Mouse (Mus musculus): ENCODE data around the gene Gm2026. TPM values are rescaled to one million over a fixed set of nuclear protein-coding genes. Genes with fewer than 3 reads are reported as not detected.
"Not testable (repeated sequence)": the region's sequence is repeated elsewhere in the genome, so short reads cannot be mapped to it uniquely, and the experiment has no call there.

The Gm2026 gene
- polyA plus RNA-seq (2016; fragmentation: Nextera tagmentation; extraction: Ambion mirVana) = 18.4 and 20.8 TPM in 2 replicates

DNA sequence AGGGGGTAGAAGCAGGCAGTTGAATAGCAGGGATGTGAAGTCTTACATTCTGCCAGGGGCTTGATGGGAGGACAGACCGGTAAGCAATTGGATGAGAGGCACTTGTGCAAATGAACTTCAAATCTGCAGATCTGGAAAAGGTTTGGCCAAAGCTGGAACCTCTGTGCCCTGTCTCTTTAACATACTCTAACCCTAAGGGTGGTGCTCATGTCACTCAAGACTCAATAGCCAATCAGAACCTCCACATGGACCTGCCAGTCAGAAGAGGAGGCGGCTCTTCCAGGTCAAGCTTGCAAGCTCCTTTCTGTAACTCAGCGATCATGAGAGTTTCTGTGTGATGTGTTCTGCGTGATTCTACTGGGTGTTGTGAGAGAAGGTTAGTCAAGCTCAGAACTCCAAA lies at the start of gene Gm2026:
Gene Gm2026 (plus strand): TSS at position 301 of the 400 bp plus-strand sequence.
- not testable (repeated sequence) for H3K4me1 ChIP-seq (replicated peaks); ATAC-seq (ENCODE audit: insufficient number of reproducible peaks, low FRiP score); H3K9me3 ChIP-seq (replicated peaks); H3K4me2 ChIP-seq; H3K27ac ChIP-seq (ENCODE audit: poor library complexity, severe bottlenecking); H3K4me3 ChIP-seq; H3K36me3 ChIP-seq; H3K27me3 ChIP-seq (replicated peaks); H3K9ac ChIP-seq
- no CpG with 5 or more reads among the region's 4 CpGs for WGBS

- H3K27me3 ChIP-seq (replicated peaks); H3K9ac ChIP-seq; H3K9me3 ChIP-seq (replicated peaks); ATAC-seq (ENCODE audit: insufficient number of reproducible peaks, low FRiP score); H3K4me2 ChIP-seq; H3K4me3 ChIP-seq; H3K36me3 ChIP-seq; H3K4me1 ChIP-seq (replicated peaks); H3K27ac ChIP-seq (ENCODE audit: poor library complexity, severe bottlenecking): not testable (repeated sequence)
- no CpG with 5 or more reads among the region's 6 CpGs for WGBS
These were observed 34.1 kb upstream of the Gm2026 start, which contains the start of gene Zfp966 for GRCm38 (mm10) chr2:175931000-175931399. Zfp966 (minus strand) TSS chr2:175931100.

Other genes starting within 250 kb of the Gm2026 start
- gene Gm2007, start 223.8 kb upstream of the Gm2026 start, polyA plus RNA-seq (2016; fragmentation: Nextera tagmentation; extraction: Ambion mirVana) = not detected in 2 replicates
- gene Gm14288, start 164.2 kb upstream of the Gm2026 start, polyA plus RNA-seq (2016; fragmentation: Nextera tagmentation; extraction: Ambion mirVana) = 3.3 and 5.0 TPM in 2 replicates
- 16.2 and 18.6 TPM in 2 replicates for gene Gm6710, start 96.1 kb upstream of the Gm2026 start, polyA plus RNA-seq (2016; fragmentation: Nextera tagmentation; extraction: Ambion mirVana)
- 2.5 and 3.0 TPM in 2 replicates for gene Zfp966, start 34.2 kb upstream of the Gm2026 start, polyA plus RNA-seq (2016; fragmentation: Nextera tagmentation; extraction: Ambion mirVana)
- 2.3 and 2.4 TPM in 2 replicates for gene Gm2004, start 184.5 kb downstream of the Gm2026 start, polyA plus RNA-seq (2016; fragmentation: Nextera tagmentation; extraction: Ambion mirVana)